Mouse (Mus musculus) E14TG2a.4 (cell line): Measurements from ENCODE around the gene Cd81.

ENCODE experiments used
- H3K27me3 ChIP-seq: 2 replicates; pipeline ENCODE4 v1.6.1; 2014; ENCODE audit warnings: low read length, control low read depth; ENCODE audit not compliant: insufficient read depth
- H3K36me3 ChIP-seq: 2 replicates; pipeline ENCODE4 v1.6.1; 2014; ENCODE audit warnings: low read length, control low read depth; ENCODE audit not compliant: insufficient read depth
- H3K4me1 ChIP-seq: replicated peaks from 2 replicates; pipeline ENCODE4 v1.6.1; 2014; ENCODE audit warnings: low read depth, low read length, control low read depth
- H3K4me3 ChIP-seq: replicated peaks from 2 replicates; pipeline ENCODE4 v1.5.1; 2014; ENCODE audit warnings: mild to moderate bottlenecking, low read length
- H3K9me3 ChIP-seq: 2 replicates; pipeline ENCODE4 v1.6.1; 2014; ENCODE audit warnings: low read length, control low read depth
- CTCF ChIP-seq: conservative IDR thresholded peaks from 2 replicates; pipeline ENCODE4 v1.5.1; 2014; ENCODE audit warnings: low read length
- NANOG ChIP-seq: IDR thresholded peaks from 2 replicates; pipeline ENCODE4 v1.6.1; 2014; ENCODE audit warnings: borderline replicate concordance, low read length, mixed read lengths
- POU5F1 ChIP-seq: IDR thresholded peaks from 2 replicates; pipeline ENCODE4 v1.6.1; 2014; ENCODE audit warnings: low read length, borderline replicate concordance

The Cd81 gene

GRCm38 (mm10) chr7:143008996-143009665, 43.4 kb upstream of the Cd81 start:
- Histone ChIP-seq H3K4me3 (0 out of 2 replicates have a peak overlapping the region, but pooled peaks have one; percentile 4), H3K4me1 (peaks cover 95% of the 10 kb centered on the region), H3K9me3 (no peaks in the 10 kb centered on the region), H3K27me3 (no peaks in the 10 kb centered on the region), H3K36me3 (peaks cover 12% of the 10 kb centered on the region; the same call in 1 of the 2 replicates)
- TF ChIP-seq NANOG, result no peak
- no peak for TF ChIP-seq POU5F1
- no peak for TF ChIP-seq CTCF

- TF ChIP-seq POU5F1, result no peak
- TF ChIP-seq NANOG, result no peak
- TF ChIP-seq CTCF, result no peak
- Histone ChIP-seq H3K4me3 (no peak overlapping the region), H3K36me3 (0 out of 2 replicates have a peak, but pooled peaks cover 5% of the 10 kb centered on the region), H3K4me1 (peaks cover 95% of the 10 kb centered on the region), H3K9me3 (no peaks in the 10 kb centered on the region), H3K27me3 (no peaks in the 10 kb centered on the region; the same call in 1 of the 2 replicates)
Measured at GRCm38 (mm10) chr7:143009996-143010395, 42.5 kb upstream of the Cd81 start.

GRCm38 (mm10) chr7:143011226-143011625, 41.3 kb upstream of the Cd81 start:
- no peaks in the 10 kb centered on the region for H3K36me3 ChIP-seq
- H3K4me3 ChIP-seq, result peak overlapping the region; percentile 29; the same call in 1 of the 2 replicates
- peaks cover 4% of the 10 kb centered on the region; the same call in 1 of the 2 replicates for H3K9me3 ChIP-seq
- no peaks in the 10 kb centered on the region; the same call in 1 of the 2 replicates for H3K27me3 ChIP-seq
- TF ChIP-seq CTCF (no peak), POU5F1 (no peak), NANOG (no peak)
- H3K4me1 ChIP-seq, result peaks cover 95% of the 10 kb centered on the region

GRCm38 (mm10) chr7:143012230-143012875, 40.2 kb upstream of the Cd81 start:
- Histone ChIP-seq H3K4me1 (peaks cover 93% of the 10 kb centered on the region), H3K9me3 (peaks cover 14% of the 10 kb centered on the region; the same call in 1 of the 2 replicates), H3K36me3 (no peaks in the 10 kb centered on the region), H3K4me3 (0 out of 2 replicates have a peak overlapping the region, but pooled peaks have one; percentile 7), H3K27me3 (no peaks in the 10 kb centered on the region; the same call in 1 of the 2 replicates)
- TF ChIP-seq NANOG (no peak), CTCF (no peak), POU5F1 (no peak)

- peaks cover 84% of the 10 kb centered on the region for H3K4me1 ChIP-seq
- no peak for TF ChIP-seq POU5F1
- no peak for TF ChIP-seq NANOG
- TF ChIP-seq CTCF, result no peak
- H3K27me3 ChIP-seq, result no peaks in the 10 kb centered on the region; the same call in 1 of the 2 replicates
- H3K4me3 ChIP-seq, result 0 out of 2 replicates have a peak overlapping the region, but pooled peaks have one; percentile 20
- H3K9me3 ChIP-seq, result peaks cover 14% of the 10 kb centered on the region; the same call in 1 of the 2 replicates
- H3K36me3 ChIP-seq, result no peaks in the 10 kb centered on the region
Measured at GRCm38 (mm10) chr7:143013420-143014178, 38.9 kb upstream of the Cd81 start.

GRCm38 (mm10) chr7:143014862-143015659, 37.5 kb upstream of the Cd81 start:
- H3K36me3 ChIP-seq, result no peaks in the 10 kb centered on the region
- TF ChIP-seq POU5F1 (no peak), CTCF (no peak), NANOG (no peak)
- H3K27me3 ChIP-seq, result no peaks in the 10 kb centered on the region; the same call in 1 of the 2 replicates
- peaks cover 71% of the 10 kb centered on the region for H3K4me1 ChIP-seq
- H3K9me3 ChIP-seq, result peaks cover 14% of the 10 kb centered on the region; the same call in 1 of the 2 replicates
- H3K4me3 ChIP-seq, result no peak overlapping the region

- TF ChIP-seq CTCF, result no peak
- TF ChIP-seq POU5F1, result no peak
- no peak for TF ChIP-seq NANOG
- no peaks in the 10 kb centered on the region for H3K36me3 ChIP-seq
- H3K4me3 ChIP-seq, result 0 out of 2 replicates have a peak overlapping the region, but pooled peaks have one; percentile 7
- H3K9me3 ChIP-seq, result peaks cover 14% of the 10 kb centered on the region; the same call in 1 of the 2 replicates
- H3K27me3 ChIP-seq, result no peaks in the 10 kb centered on the region; the same call in 1 of the 2 replicates
- H3K4me1 ChIP-seq, result peaks cover 65% of the 10 kb centered on the region
Measured at GRCm38 (mm10) chr7:143015755-143016423, 36.6 kb upstream of the Cd81 start.
